Mouse (Mus musculus): ENCODE data around the gene Olfr643. TPM values are rescaled to one million over a fixed set of nuclear protein-coding genes. Genes with fewer than 3 reads are reported as not detected.

Olfr643 gene
- polyA plus RNA-seq, 1 experiment from 2014 or later = not detected

Other genes with a start within 250 kb of the Olfr643 start
- gene Olfr64, start 242.9 kb downstream of the Olfr643 start, polyA plus RNA-seq (2015; fragmentation: Nextera tagmentation; extraction: Ambion mirVana) = not detected in 2 replicates
- gene Olfr65, start 233.9 kb downstream of the Olfr643 start, polyA plus RNA-seq (2015; fragmentation: Nextera tagmentation; extraction: Ambion mirVana) = not detected in 2 replicates
- not detected in 2 replicates for gene Olfr631, start 208.6 kb downstream of the Olfr643 start, polyA plus RNA-seq (2015; fragmentation: Nextera tagmentation; extraction: Ambion mirVana)
- gene Olfr632, start 203.1 kb downstream of the Olfr643 start, polyA plus RNA-seq (2015; fragmentation: Nextera tagmentation; extraction: Ambion mirVana) = not detected in 2 replicates
- gene Olfr633, start 193.0 kb downstream of the Olfr643 start, polyA plus RNA-seq (2015; fragmentation: Nextera tagmentation; extraction: Ambion mirVana) = not detected in 2 replicates
- 0.01 TPM in 2 replicates for gene Olfr635, start 166.3 kb downstream of the Olfr643 start, polyA plus RNA-seq (2015; fragmentation: Nextera tagmentation; extraction: Ambion mirVana)
- not detected in 2 replicates for gene Olfr638, start 138.7 kb downstream of the Olfr643 start, polyA plus RNA-seq (2015; fragmentation: Nextera tagmentation; extraction: Ambion mirVana)
- not detected in 2 replicates for gene Olfr639, start 120.1 kb downstream of the Olfr643 start, polyA plus RNA-seq (2015; fragmentation: Nextera tagmentation; extraction: Ambion mirVana)
- not detected in 2 replicates for gene Olfr640, start 111.8 kb downstream of the Olfr643 start, polyA plus RNA-seq (2015; fragmentation: Nextera tagmentation; extraction: Ambion mirVana)
- gene Olfr641, start 102.0 kb downstream of the Olfr643 start, polyA plus RNA-seq (2015; fragmentation: Nextera tagmentation; extraction: Ambion mirVana) = not detected in 2 replicates
- gene Olfr642, start 84.7 kb downstream of the Olfr643 start, polyA plus RNA-seq (2015; fragmentation: Nextera tagmentation; extraction: Ambion mirVana) = not detected in 2 replicates
- gene 4930516K23Rik, start 76.0 kb downstream of the Olfr643 start, polyA plus RNA-seq (2015; fragmentation: Nextera tagmentation; extraction: Ambion mirVana) = not detected in 2 replicates
- not detected in 2 replicates for gene Olfr644, start 65.5 kb downstream of the Olfr643 start, polyA plus RNA-seq (2015; fragmentation: Nextera tagmentation; extraction: Ambion mirVana)
- gene Olfr645, start 51.9 kb downstream of the Olfr643 start, polyA plus RNA-seq (2015; fragmentation: Nextera tagmentation; extraction: Ambion mirVana) = not detected in 2 replicates
- not detected in 2 replicates for gene Olfr646, start 32.5 kb downstream of the Olfr643 start, polyA plus RNA-seq (2015; fragmentation: Nextera tagmentation; extraction: Ambion mirVana)
- not detected in 2 replicates for gene Ubqln5, start 7.6 kb downstream of the Olfr643 start, polyA plus RNA-seq (2015; fragmentation: Nextera tagmentation; extraction: Ambion mirVana)
- gene Ubqln3, start 5.9 kb upstream of the Olfr643 start, polyA plus RNA-seq (2015; fragmentation: Nextera tagmentation; extraction: Ambion mirVana) = not detected in 2 replicates
- gene Ubqlnl, start 13.2 kb upstream of the Olfr643 start, polyA plus RNA-seq (2015; fragmentation: Nextera tagmentation; extraction: Ambion mirVana) = not detected in 2 replicates
- not detected in 2 replicates for gene Olfm5, start 27.4 kb upstream of the Olfr643 start, polyA plus RNA-seq (2015; fragmentation: Nextera tagmentation; extraction: Ambion mirVana)
- gene Olfr648, start 46.0 kb upstream of the Olfr643 start, polyA plus RNA-seq (2015; fragmentation: Nextera tagmentation; extraction: Ambion mirVana) = 0.15 and 0.19 TPM in 2 replicates
- gene Olfr649, start 58.6 kb upstream of the Olfr643 start, polyA plus RNA-seq (2015; fragmentation: Nextera tagmentation; extraction: Ambion mirVana) = not detected in 2 replicates
- gene Trim6, start 81.4 kb upstream of the Olfr643 start, polyA plus RNA-seq (2015; fragmentation: Nextera tagmentation; extraction: Ambion mirVana) = 2.3 and 2.6 TPM in 2 replicates
- 1.9 and 2.5 TPM in 2 replicates for gene Trim34a, start 107.1 kb upstream of the Olfr643 start, polyA plus RNA-seq (2015; fragmentation: Nextera tagmentation; extraction: Ambion mirVana)
- 0.22 and 0.37 TPM in 2 replicates for gene Trim5, start 150.7 kb upstream of the Olfr643 start, polyA plus RNA-seq (2015; fragmentation: Nextera tagmentation; extraction: Ambion mirVana)
- gene Trim12a, start 178.1 kb upstream of the Olfr643 start, polyA plus RNA-seq (2015; fragmentation: Nextera tagmentation; extraction: Ambion mirVana) = 6.1 TPM in 2 replicates
- 0.27 TPM in 1 of 2 replicates, not detected in the other for gene Trim34b, start 192.1 kb upstream of the Olfr643 start, polyA plus RNA-seq (2015; fragmentation: Nextera tagmentation; extraction: Ambion mirVana)
- 2.8 and 3.0 TPM in 2 replicates for gene Trim12c, start 216.0 kb upstream of the Olfr643 start, polyA plus RNA-seq (2015; fragmentation: Nextera tagmentation; extraction: Ambion mirVana)
- 0.09 and 0.12 TPM in 2 replicates for gene Trim30b, start 232.5 kb upstream of the Olfr643 start, polyA plus RNA-seq (2015; fragmentation: Nextera tagmentation; extraction: Ambion mirVana)

Data from kidney, embryonic 16.5 days (tissue).